In genomic region chr5:137440216-137440855, GRCm38 (mm10) we compare ENCODE assay signal across 17 mouse cellular contexts. TPM values are rescaled to one million over a fixed set of nuclear protein-coding genes. Genes with fewer than 3 reads are reported as not detected.
DNase-seq lines count a peak whose midpoint lies in the region; ATAC-seq lines count a peak whose summit lies in the region.
"Had no signal": no experiment of that assay in that cellular context is flagged by ENCODE, and none has a peak within 500 bp of the region (broad histone marks: within the 10 kb centered on the region; RNA-seq: fewer than 3 reads in every experiment).

No protein-coding gene starts in this region.

- H3K4me3 ChIP-seq in macrophage (ENCODE audit: inconsistent target): no peak overlapping the region
- H3K4me3 ChIP-seq in heart, embryonic 12.5 days: no peak overlapping the region
- H3K4me3 ChIP-seq: heart, embryonic 10.5 days; hindbrain, embryonic 10.5 days; liver, embryonic 12.5 days had no signal

- no peaks in the 10 kb centered on the region for H3K36me3 ChIP-seq in macrophage (ENCODE audit: inconsistent target)
- H3K36me3 ChIP-seq in heart, embryonic 12.5 days: no peaks in the 10 kb centered on the region
- H3K36me3 ChIP-seq: heart, embryonic 10.5 days; hindbrain, embryonic 10.5 days; liver, embryonic 12.5 days had no signal

- no peaks in the 10 kb centered on the region; the same call in 1 of the 2 replicates for H3K9me3 ChIP-seq in heart, embryonic 12.5 days (replicated peaks)
- H3K9me3 ChIP-seq: heart, embryonic 10.5 days; hindbrain, embryonic 10.5 days; liver, embryonic 12.5 days had no signal

- no peak overlapping the region for H3K9ac ChIP-seq in heart, embryonic 12.5 days
- H3K9ac ChIP-seq: liver, embryonic 12.5 days had no signal

- H3K4me2 ChIP-seq in heart, embryonic 12.5 days: no peak overlapping the region
- H3K4me2 ChIP-seq: liver, embryonic 12.5 days; midbrain, embryonic 11.5 days had no signal

- H3K27ac ChIP-seq in macrophage: peak overlapping the region; percentile 46; the same call in 1 of the 2 replicates
- H3K27ac ChIP-seq in heart, embryonic 12.5 days (ENCODE audit: poor library complexity, severe bottlenecking): no peak overlapping the region
- H3K27ac ChIP-seq: heart, embryonic 10.5 days; hindbrain, embryonic 10.5 days; liver, embryonic 12.5 days had no signal

- intact Hi-C loops in left cerebral cortex, postnatal 4 days (cut with DNase I): no loop called here

- DNase-seq in cerebellum, postnatal 10 days: peak; percentile 59 to 60
- DNase-seq in cerebellum, adult 11-12 months: no peak
- DNase-seq in adrenal gland, adult 2 months: peak; percentile 72
- DNase-seq in lung, adult 18-20 months: peak; percentile 78 to 82
- no peak for DNase-seq in urinary bladder, postnatal 10 days (ENCODE audit: low spot score)
- no peak for DNase-seq in left cerebral cortex, postnatal 4 days
- DNase-seq: cerebellum, adult 8-10 months; kidney, adult 11 months; kidney, postnatal 36 days; retina, postnatal 1 day had no signal

- H3K4me1 ChIP-seq in heart, embryonic 12.5 days (replicated peaks): no peaks in the 10 kb centered on the region
- H3K4me1 ChIP-seq: heart, embryonic 10.5 days; hindbrain, embryonic 10.5 days; liver, embryonic 12.5 days had no signal

- ATAC-seq in heart, embryonic 12.5 days (ENCODE audit: insufficient number of reproducible peaks, low FRiP score): no peak
- ATAC-seq: liver, embryonic 12.5 days; Patski had no signal

- no peaks in the 10 kb centered on the region for H3K79me2 ChIP-seq in macrophage (ENCODE audit: inconsistent target)

- no peaks in the 10 kb centered on the region for H3K27me3 ChIP-seq in heart, embryonic 12.5 days (replicated peaks)
- H3K27me3 ChIP-seq: liver, embryonic 12.5 days; Patski had no signal

- WGBS in macrophage (ENCODE audit: missing documents): 39% methylated on average over 11 of the region's 11 CpGs
- WGBS in heart, embryonic 12.5 days: 81% methylated on average over 11 of the region's 11 CpGs

RNA-seq across cellular contexts. Expression of gene Zan, which starts 36.5 kb away (rescaled TPM):
- not detected for total RNA-seq in adrenal gland, adult 2 months (2021)
- 0.01 TPM in 2 replicates for polyA plus RNA-seq in adrenal gland, adult 2 months (2012; rRNA removed)
- total RNA-seq in macrophage (2018; cell fraction: chromatin; rRNA removed): under 1 TPM in 21 of 26 experiments, not detected in 5; 0.06 to 0.55 (median 0.19) TPM
- under 1 TPM in 7 of 26 experiments, not detected in 19; under 0.01 to 0.03 (median under 0.01) TPM for total RNA-seq in macrophage (2018; cell fraction: cytosol; rRNA removed)
- under 1 TPM in 14 of 26 experiments, not detected in 12; 0.04 to 0.59 (median 0.10) TPM for total RNA-seq in macrophage (2018; cell fraction: nucleus; rRNA removed)
- polyA plus RNA-seq in macrophage (2018): 0.01 to 0.05 TPM in 2 of 3 replicates, not detected in the other
- under 1 TPM; 0.30 to 0.74 TPM for total RNA-seq in left cerebral cortex, postnatal 4 days (2021)
- 0.04 TPM in 2 replicates for polyA plus RNA-seq in heart, embryonic 12.5 days (2016; fragmentation: Nextera tagmentation; extraction: Ambion mirVana)

Comparison
In these comparisons a context has a peak if more than half of its experiments do, and no peak if none do; other contexts are left out.
1. DNase-seq: peak in cerebellum, postnatal 10 days (2 of 2), adrenal gland, adult 2 months (single experiment) and lung, adult 18-20 months (2 of 2); none in cerebellum, adult 11-12 months (single experiment), urinary bladder, postnatal 10 days (single experiment) and left cerebral cortex, postnatal 4 days (single experiment).